In genomic region chr7:44466888-44467311, GRCm38 (mm10) we compare ENCODE assay signal across 7 mouse cellular contexts. TPM values are rescaled to one million over a fixed set of nuclear protein-coding genes. Genes with fewer than 3 reads are reported as not detected.
DNase-seq lines count a peak whose midpoint lies in the region; ATAC-seq lines count a peak whose summit lies in the region.

No protein-coding gene starts in this region.

- H3K9me3 ChIP-seq in embryonic facial prominence, embryonic 14.5 days (ENCODE audit: control insufficient read depth, low read length) = no peaks in the 10 kb centered on the region
- H3K9me3 ChIP-seq in hindbrain, embryonic 13.5 days = no peaks in the 10 kb centered on the region
- H3K9me3 ChIP-seq in midbrain, embryonic 13.5 days = no peaks in the 10 kb centered on the region

- peak; percentile 26 for DNase-seq in kidney, adult 9 months
- DNase-seq in kidney, postnatal 36 days = no peak
- no peak for DNase-seq in embryonic facial prominence, embryonic 14.5 days (ENCODE audit: low spot score)
- no peak for DNase-seq in left cerebral cortex, adult 18-20 months (ENCODE audit: low spot score in 2 of 2)

- no peak for ATAC-seq in embryonic facial prominence, embryonic 14.5 days (ENCODE audit: low read depth)
- ATAC-seq in hindbrain, embryonic 13.5 days (ENCODE audit: low FRiP score) = no peak; the same call in 1 of the 2 replicates
- peak; percentile 1; the same call in 1 of the 2 replicates for ATAC-seq in midbrain, embryonic 13.5 days
- ATAC-seq in monocyte, adult 5-6 weeks (replicated peaks; ENCODE audit: insufficient number of reproducible peaks, low FRiP score, low TSS enrichment, poor library complexity, severe bottlenecking) = no peak

- 0 out of 2 replicates have a peak, but pooled peaks cover 15% of the 10 kb centered on the region for H3K36me3 ChIP-seq in embryonic facial prominence, embryonic 14.5 days (ENCODE audit: control insufficient read depth, insufficient read depth, low read length)
- H3K36me3 ChIP-seq in hindbrain, embryonic 13.5 days = peaks cover 24% of the 10 kb centered on the region
- H3K36me3 ChIP-seq in midbrain, embryonic 13.5 days = peaks cover 24% of the 10 kb centered on the region

- no peak overlapping the region for H3K4me3 ChIP-seq in embryonic facial prominence, embryonic 14.5 days (ENCODE audit: low read depth, low read length)
- H3K4me3 ChIP-seq in hindbrain, embryonic 13.5 days = no peak overlapping the region; the same call in 1 of the 2 replicates
- H3K4me3 ChIP-seq in midbrain, embryonic 13.5 days (replicated peaks) = no peak overlapping the region

- H3K4me2 ChIP-seq in embryonic facial prominence, embryonic 14.5 days (ENCODE audit: low read depth, low read length) = peak overlapping the region; percentile 80; the same call in 1 of the 2 replicates
- peak overlapping the region; percentile 71; the same call in 1 of the 2 replicates for H3K4me2 ChIP-seq in hindbrain, embryonic 13.5 days
- no peak overlapping the region for H3K4me2 ChIP-seq in midbrain, embryonic 13.5 days (replicated peaks)

- H3K9ac ChIP-seq in embryonic facial prominence, embryonic 14.5 days (ENCODE audit: low read depth, low read length) = no peak overlapping the region
- peak overlapping the region; percentile 20 for H3K9ac ChIP-seq in hindbrain, embryonic 13.5 days
- H3K9ac ChIP-seq in midbrain, embryonic 13.5 days (replicated peaks) = no peak overlapping the region

- H3K4me1 ChIP-seq in embryonic facial prominence, embryonic 14.5 days (ENCODE audit: control insufficient read depth, insufficient read depth, low read length) = peaks cover 9% of the 10 kb centered on the region
- H3K4me1 ChIP-seq in hindbrain, embryonic 13.5 days (replicated peaks) = peaks cover 93% of the 10 kb centered on the region
- peaks cover 78% of the 10 kb centered on the region for H3K4me1 ChIP-seq in midbrain, embryonic 13.5 days (replicated peaks)

- no peak overlapping the region for H3K27ac ChIP-seq in embryonic facial prominence, embryonic 14.5 days (replicated peaks; ENCODE audit: low read depth, low read length)
- peak overlapping the region; percentile 95 for H3K27ac ChIP-seq in hindbrain, embryonic 13.5 days
- H3K27ac ChIP-seq in midbrain, embryonic 13.5 days = peak overlapping the region; percentile 92

- 75% methylated on average over 15 of the region's 16 CpGs for WGBS in embryonic facial prominence, embryonic 14.5 days
- WGBS in hindbrain, embryonic 13.5 days = 80% methylated on average over 16 of the region's 16 CpGs
- WGBS in midbrain, embryonic 13.5 days = 78% methylated on average over 16 of the region's 16 CpGs

- peaks cover 22% of the 10 kb centered on the region for H3K27me3 ChIP-seq in embryonic facial prominence, embryonic 14.5 days (replicated peaks; ENCODE audit: control insufficient read depth, insufficient read depth, low read length)
- peaks cover 2% of the 10 kb centered on the region for H3K27me3 ChIP-seq in hindbrain, embryonic 13.5 days
- 0 out of 2 replicates have a peak, but pooled peaks cover 1% of the 10 kb centered on the region for H3K27me3 ChIP-seq in midbrain, embryonic 13.5 days

RNA-seq across cellular contexts. Expression of gene Josd2, which starts 0.9 kb away (rescaled TPM):
- polyA plus RNA-seq in embryonic facial prominence, embryonic 14.5 days (2014; fragmentation: Nextera tagmentation; extraction: Ambion mirVana) = 91.2 and 92.8 TPM in 2 replicates
- 45.8 and 46.2 TPM in 2 replicates for polyA plus RNA-seq in hindbrain, embryonic 13.5 days (2015; fragmentation: Nextera tagmentation; extraction: Ambion mirVana)
- 41.6 and 44.8 TPM in 2 replicates for polyA plus RNA-seq in midbrain, embryonic 13.5 days (2015; fragmentation: Nextera tagmentation; extraction: Ambion mirVana)
- 12.9 to 40.9 TPM (median 17.1 TPM) in 3 replicates for total RNA-seq in monocyte, adult 5-6 weeks (2017)
- total RNA-seq in left cerebral cortex, adult 18-20 months (2021) = 10 to 100 TPM; 76.7 to 77.9 TPM

RNA-seq across cellular contexts. Expression of gene Aspdh, which starts 1.7 kb away (rescaled TPM):
- 0.43 and 0.47 TPM in 2 replicates for polyA plus RNA-seq in embryonic facial prominence, embryonic 14.5 days (2014; fragmentation: Nextera tagmentation; extraction: Ambion mirVana)
- polyA plus RNA-seq in hindbrain, embryonic 13.5 days (2015; fragmentation: Nextera tagmentation; extraction: Ambion mirVana) = 5.6 and 6.5 TPM in 2 replicates
- polyA plus RNA-seq in midbrain, embryonic 13.5 days (2015; fragmentation: Nextera tagmentation; extraction: Ambion mirVana) = 8.6 and 10.8 TPM in 2 replicates
- total RNA-seq in monocyte, adult 5-6 weeks (2017) = not detected in 3 replicates
- 1 to 10 TPM; 5.0 to 5.6 TPM for total RNA-seq in left cerebral cortex, adult 18-20 months (2021)

RNA-seq across cellular contexts. Expression of gene Emc10, which starts 29.4 kb away (rescaled TPM):
- polyA plus RNA-seq in embryonic facial prominence, embryonic 14.5 days (2014; fragmentation: Nextera tagmentation; extraction: Ambion mirVana) = 140 and 145 TPM in 2 replicates
- 121 and 126 TPM in 2 replicates for polyA plus RNA-seq in hindbrain, embryonic 13.5 days (2015; fragmentation: Nextera tagmentation; extraction: Ambion mirVana)
- 118 and 129 TPM in 2 replicates for polyA plus RNA-seq in midbrain, embryonic 13.5 days (2015; fragmentation: Nextera tagmentation; extraction: Ambion mirVana)
- total RNA-seq in monocyte, adult 5-6 weeks (2017) = 21.7 to 29.0 TPM (median 23.3 TPM) in 3 replicates
- 100 to 1,000 TPM; 206 to 210 TPM for total RNA-seq in left cerebral cortex, adult 18-20 months (2021)

RNA-seq across cellular contexts. Expression of gene Fam71e1, which starts 29.5 kb away (rescaled TPM):
- polyA plus RNA-seq in embryonic facial prominence, embryonic 14.5 days (2014; fragmentation: Nextera tagmentation; extraction: Ambion mirVana) = 5.4 and 10.7 TPM in 2 replicates
- polyA plus RNA-seq in hindbrain, embryonic 13.5 days (2015; fragmentation: Nextera tagmentation; extraction: Ambion mirVana) = 32.2 and 37.4 TPM in 2 replicates
- 43.0 and 46.1 TPM in 2 replicates for polyA plus RNA-seq in midbrain, embryonic 13.5 days (2015; fragmentation: Nextera tagmentation; extraction: Ambion mirVana)
- 2.0 TPM in 1 of 3 replicates, not detected in the others for total RNA-seq in monocyte, adult 5-6 weeks (2017)
- total RNA-seq in left cerebral cortex, adult 18-20 months (2021) = 10 to 100 TPM; 15.1 to 15.5 TPM

RNA-seq across cellular contexts. Expression of gene Lrrc4b, which starts 38.1 kb away (rescaled TPM):
- 1.8 and 2.1 TPM in 2 replicates for polyA plus RNA-seq in embryonic facial prominence, embryonic 14.5 days (2014; fragmentation: Nextera tagmentation; extraction: Ambion mirVana)
- polyA plus RNA-seq in hindbrain, embryonic 13.5 days (2015; fragmentation: Nextera tagmentation; extraction: Ambion mirVana) = 14.6 and 15.6 TPM in 2 replicates
- 15.7 and 16.4 TPM in 2 replicates for polyA plus RNA-seq in midbrain, embryonic 13.5 days (2015; fragmentation: Nextera tagmentation; extraction: Ambion mirVana)
- total RNA-seq in monocyte, adult 5-6 weeks (2017) = not detected in 3 replicates
- total RNA-seq in left cerebral cortex, adult 18-20 months (2021) = 100 to 1,000 TPM; 284 to 289 TPM
